Mouse (Mus musculus): Measurements from ENCODE around the gene Lpgat1. TPM values are rescaled to one million over a fixed set of nuclear protein-coding genes. Genes with fewer than 3 reads are reported as not detected.

Gene Lpgat1
- polyA plus RNA-seq, 1 experiment from 2014 or later, result 64.8 TPM

- no peak for ATAC-seq (ENCODE audit: insufficient number of reproducible peaks, low FRiP score)
- Histone ChIP-seq H3K4me1 (replicated peaks) (peaks cover 9% of the 10 kb centered on the region), H3K27me3 (replicated peaks) (no peaks in the 10 kb centered on the region), H3K4me3 (no peak overlapping the region), H3K27ac (ENCODE audit: poor library complexity, severe bottlenecking) (no peak overlapping the region), H3K36me3 (peaks cover 10% of the 10 kb centered on the region), H3K9me3 (replicated peaks) (no peaks in the 10 kb centered on the region), H3K9ac (no peak overlapping the region), H3K4me2 (no peak overlapping the region)
Measured at GRCm38 (mm10) chr1:191736425-191736824, 18.8 kb downstream of the Lpgat1 start.

GRCm38 (mm10) chr1:191737871-191738270, 20.2 kb downstream of the Lpgat1 start:
- peaks cover 9% of the 10 kb centered on the region for H3K4me1 ChIP-seq (replicated peaks)
- H3K27me3 ChIP-seq (replicated peaks), result no peaks in the 10 kb centered on the region
- no peaks in the 10 kb centered on the region for H3K9me3 ChIP-seq (replicated peaks)
- no peak overlapping the region for H3K4me3 ChIP-seq
- H3K27ac ChIP-seq (ENCODE audit: poor library complexity, severe bottlenecking), result no peak overlapping the region
- peaks cover 9% of the 10 kb centered on the region; the same call in 1 of the 2 replicates for H3K36me3 ChIP-seq
- ATAC-seq (ENCODE audit: insufficient number of reproducible peaks, low FRiP score), result no peak
- no peak overlapping the region for H3K4me2 ChIP-seq
- WGBS, result 86% methylated on average over 6 of the region's 6 CpGs
- H3K9ac ChIP-seq, result no peak overlapping the region

- Histone ChIP-seq H3K9me3 (replicated peaks) (no peaks in the 10 kb centered on the region), H3K4me1 (replicated peaks) (peaks cover 9% of the 10 kb centered on the region), H3K36me3 (0 out of 2 replicates have a peak, but pooled peaks cover 5% of the 10 kb centered on the region), H3K9ac (no peak overlapping the region), H3K4me2 (no peak overlapping the region), H3K4me3 (no peak overlapping the region), H3K27ac (ENCODE audit: poor library complexity, severe bottlenecking) (no peak overlapping the region), H3K27me3 (replicated peaks) (no peaks in the 10 kb centered on the region)
- ATAC-seq (ENCODE audit: insufficient number of reproducible peaks, low FRiP score), result no peak
- WGBS, result 83% methylated on average over 2 of the region's 2 CpGs
Measured at GRCm38 (mm10) chr1:191738726-191739125, 21.1 kb downstream of the Lpgat1 start.

- Histone ChIP-seq H3K27me3 (replicated peaks) (no peaks in the 10 kb centered on the region), H3K4me2 (no peak overlapping the region), H3K9ac (no peak overlapping the region), H3K4me1 (replicated peaks) (peaks cover 9% of the 10 kb centered on the region), H3K27ac (ENCODE audit: poor library complexity, severe bottlenecking) (no peak overlapping the region), H3K36me3 (peaks cover 7% of the 10 kb centered on the region; the same call in 1 of the 2 replicates), H3K9me3 (replicated peaks) (0 out of 2 replicates have a peak, but pooled peaks cover 2% of the 10 kb centered on the region), H3K4me3 (no peak overlapping the region)
- 84% methylated on average over 6 of the region's 6 CpGs for WGBS
- ATAC-seq (ENCODE audit: insufficient number of reproducible peaks, low FRiP score), result no peak
Measured at GRCm38 (mm10) chr1:191740587-191741361, 23.1 kb downstream of the Lpgat1 start.

- Histone ChIP-seq H3K4me2 (no peak overlapping the region), H3K27me3 (replicated peaks) (no peaks in the 10 kb centered on the region), H3K9ac (no peak overlapping the region), H3K27ac (ENCODE audit: poor library complexity, severe bottlenecking) (no peak overlapping the region), H3K4me1 (replicated peaks) (peaks cover 9% of the 10 kb centered on the region), H3K4me3 (no peak overlapping the region), H3K9me3 (replicated peaks) (0 out of 2 replicates have a peak, but pooled peaks cover 2% of the 10 kb centered on the region), H3K36me3 (peaks cover 11% of the 10 kb centered on the region)
- no peak for ATAC-seq (ENCODE audit: insufficient number of reproducible peaks, low FRiP score)
- WGBS, result 87% methylated on average over 4 of the region's 4 CpGs
Measured at GRCm38 (mm10) chr1:191741635-191742034, 24.0 kb downstream of the Lpgat1 start.

GRCm38 (mm10) chr1:191748431-191748830, 30.8 kb downstream of the Lpgat1 start:
- Histone ChIP-seq H3K27ac (ENCODE audit: poor library complexity, severe bottlenecking) (no peak overlapping the region), H3K27me3 (replicated peaks) (no peaks in the 10 kb centered on the region), H3K4me3 (no peak overlapping the region), H3K9me3 (replicated peaks) (0 out of 2 replicates have a peak, but pooled peaks cover 5% of the 10 kb centered on the region), H3K9ac (no peak overlapping the region), H3K36me3 (peaks cover 22% of the 10 kb centered on the region), H3K4me2 (no peak overlapping the region), H3K4me1 (replicated peaks) (peaks cover 11% of the 10 kb centered on the region)
- ATAC-seq (ENCODE audit: insufficient number of reproducible peaks, low FRiP score), result no peak
- 65% methylated on average over 1 of the region's 1 CpGs for WGBS

- no peak for ATAC-seq (ENCODE audit: insufficient number of reproducible peaks, low FRiP score)
- peaks cover 61% of the 10 kb centered on the region for H3K36me3 ChIP-seq
- H3K9ac ChIP-seq, result no peak overlapping the region
Measured at GRCm38 (mm10) chr1:191756520-191757199, 39.0 kb downstream of the Lpgat1 start.

GRCm38 (mm10) chr1:191774106-191774505, 56.5 kb downstream of the Lpgat1 start:
- Histone ChIP-seq H3K4me3 (no peak overlapping the region), H3K27me3 (replicated peaks) (no peaks in the 10 kb centered on the region), H3K4me1 (replicated peaks) (no peaks in the 10 kb centered on the region), H3K9me3 (replicated peaks) (no peaks in the 10 kb centered on the region), H3K9ac (no peak overlapping the region), H3K4me2 (no peak overlapping the region), H3K36me3 (peaks cover 53% of the 10 kb centered on the region), H3K27ac (ENCODE audit: poor library complexity, severe bottlenecking) (no peak overlapping the region)
- no peak for ATAC-seq (ENCODE audit: insufficient number of reproducible peaks, low FRiP score)
- WGBS, result 73% methylated on average over 5 of the region's 5 CpGs

More at GRCm38 (mm10) chr1:191756520-191757199, 39.0 kb downstream of the Lpgat1 start:
- H3K9me3 ChIP-seq (replicated peaks), result 0 out of 2 replicates have a peak, but pooled peaks cover 6% of the 10 kb centered on the region
- no peaks in the 10 kb centered on the region for H3K27me3 ChIP-seq (replicated peaks)
- no peak overlapping the region for H3K27ac ChIP-seq (ENCODE audit: poor library complexity, severe bottlenecking)
- no peak overlapping the region for H3K4me2 ChIP-seq
- H3K4me3 ChIP-seq, result no peak overlapping the region
- no peaks in the 10 kb centered on the region; the same call in 1 of the 2 replicates for H3K4me1 ChIP-seq (replicated peaks)
- WGBS, result 87% methylated on average over 3 of the region's 3 CpGs

GRCm38 (mm10) chr1:191775116-191775515, 57.5 kb downstream of the Lpgat1 start:
- Histone ChIP-seq H3K9me3 (replicated peaks) (no peaks in the 10 kb centered on the region), H3K4me1 (replicated peaks) (peaks cover 3% of the 10 kb centered on the region), H3K27ac (ENCODE audit: poor library complexity, severe bottlenecking) (no peak overlapping the region), H3K4me2 (no peak overlapping the region), H3K27me3 (replicated peaks) (no peaks in the 10 kb centered on the region), H3K4me3 (no peak overlapping the region), H3K9ac (no peak overlapping the region), H3K36me3 (peaks cover 61% of the 10 kb centered on the region)
- ATAC-seq (ENCODE audit: insufficient number of reproducible peaks, low FRiP score), result no peak
- WGBS, result 82% methylated on average over 8 of the region's 8 CpGs

GRCm38 (mm10) chr1:191777521-191777920, 59.9 kb downstream of the Lpgat1 start:
- Histone ChIP-seq H3K4me2 (no peak overlapping the region), H3K4me3 (no peak overlapping the region), H3K36me3 (peaks cover 68% of the 10 kb centered on the region), H3K4me1 (replicated peaks) (peaks cover 10% of the 10 kb centered on the region), H3K27me3 (replicated peaks) (no peaks in the 10 kb centered on the region), H3K9me3 (replicated peaks) (no peaks in the 10 kb centered on the region), H3K27ac (ENCODE audit: poor library complexity, severe bottlenecking) (no peak overlapping the region), H3K9ac (no peak overlapping the region)
- ATAC-seq (ENCODE audit: insufficient number of reproducible peaks, low FRiP score), result no peak
- 80% methylated on average over 8 of the region's 8 CpGs for WGBS

- whole genome bisulfite sequencing, result 86% methylated on average over 1 of the region's 1 CpGs
- peaks cover 51% of the 10 kb centered on the region for H3K36me3 ChIP-seq
- H3K4me3 ChIP-seq, result no peak overlapping the region
- H3K27me3 ChIP-seq (replicated peaks), result no peaks in the 10 kb centered on the region
- H3K4me1 ChIP-seq (replicated peaks), result peaks cover 10% of the 10 kb centered on the region
- H3K27ac ChIP-seq (ENCODE audit: poor library complexity, severe bottlenecking), result peak overlapping the region; percentile 38
- no peak for ATAC-seq (ENCODE audit: insufficient number of reproducible peaks, low FRiP score)
- no peak overlapping the region for H3K9ac ChIP-seq
- no peak overlapping the region for H3K4me2 ChIP-seq
- H3K9me3 ChIP-seq (replicated peaks), result no peaks in the 10 kb centered on the region
Measured at GRCm38 (mm10) chr1:191780470-191780869, 62.8 kb downstream of the Lpgat1 start.
